Comparison of ENCODE assay signal across 8 mouse cellular contexts in genomic region chr6:54594469-54595329, GRCm38 (mm10). TPM values are rescaled to one million over a fixed set of nuclear protein-coding genes. Genes with fewer than 3 reads are reported as not detected.
DNase-seq lines count a peak whose midpoint lies in the region; ATAC-seq lines count a peak whose summit lies in the region.

Gene Plekha8 (plus strand): TSS chr6:54595111.

- WGBS in hindbrain, embryonic 15.5 days = under 1% methylated on average over 45 of the region's 49 CpGs

- peak within 1 kb of the TSS; percentile 83 for H3K4me3 ChIP-seq in hindbrain, embryonic 15.5 days

- ATAC-seq in hindbrain, embryonic 15.5 days (ENCODE audit: low FRiP score, low read depth) = peak; percentile 93

- H3K27me3 ChIP-seq in hindbrain, embryonic 15.5 days = no peaks in the 10 kb centered on the region

- peak within 1 kb of the TSS; percentile 70 for H3K4me2 ChIP-seq in hindbrain, embryonic 15.5 days

- DNase-seq in ZHBTc4 (ENCODE audit: low read depth, low spot score) = peak; percentile 95
- peak; percentile 72 to 89 for DNase-seq in cerebellum, postnatal 4 days (ENCODE audit: low spot score in 2 of 2)
- DNase-seq in gastrocnemius, adult 18-20 months (ENCODE audit: low spot score) = peak; percentile 92
- peak; percentile 82 for DNase-seq in left cerebral cortex, adult 11 months (ENCODE audit: low spot score)
- DNase-seq in lung, postnatal 36 days = peak; percentile 93
- DNase-seq in retina, postnatal 1 day = peak; percentile 96
- peak; percentile 91 for DNase-seq in thymus, postnatal 4 days

- H3K9ac ChIP-seq in hindbrain, embryonic 15.5 days = peak within 1 kb of the TSS; percentile 75

- peak within 1 kb of the TSS; percentile 78 for H3K27ac ChIP-seq in hindbrain, embryonic 15.5 days (replicated peaks)

- peaks cover 43% of the 10 kb centered on the region for H3K4me1 ChIP-seq in hindbrain, embryonic 15.5 days (replicated peaks)

- no peaks in the 10 kb centered on the region for H3K9me3 ChIP-seq in hindbrain, embryonic 15.5 days

- H3K36me3 ChIP-seq in hindbrain, embryonic 15.5 days = no peaks in the 10 kb centered on the region

RNA-seq across cellular contexts. Expression of gene Plekha8, which starts in this region (rescaled TPM):
- 1 to 10 TPM; 3.2 to 3.3 TPM for total RNA-seq in gastrocnemius, adult 18-20 months (2021)
- 7.9 TPM in 2 replicates for polyA plus RNA-seq in hindbrain, embryonic 15.5 days (2015; fragmentation: Nextera tagmentation; extraction: Ambion mirVana)

Comparison
In these comparisons a context has a peak if more than half of its experiments do, and no peak if none do; other contexts are left out.
1. Peak in every context shown above with its lines: DNase-seq, ATAC-seq, H3K4me3 ChIP-seq and H3K27ac ChIP-seq.